Mouse (Mus musculus): ENCODE data around the gene Gm3676. TPM values are rescaled to one million over a fixed set of nuclear protein-coding genes. Genes with fewer than 3 reads are reported as not detected.

Gene Gm3676
- total and polyA plus RNA-seq, 2 experiments from 2014 or later = not detected

Other genes with a start within 250 kb of the Gm3676 start
- gene Gm6482, start 238.2 kb downstream of the Gm3676 start, total RNA-seq (2014; rRNA removed; ENCODE audit: low replicate concordance) = not detected in 2 replicates
- gene Gm6482, start 238.2 kb downstream of the Gm3676 start, polyA plus RNA-seq (2015; fragmentation: Nextera tagmentation; extraction: Ambion mirVana) = not detected in 2 replicates
- gene Gm7954, start 193.0 kb downstream of the Gm3676 start, total RNA-seq (2014; rRNA removed; ENCODE audit: low replicate concordance) = not detected in 2 replicates
- gene Gm7954, start 193.0 kb downstream of the Gm3676 start, polyA plus RNA-seq (2015; fragmentation: Nextera tagmentation; extraction: Ambion mirVana) = not detected in 2 replicates
- gene Gm3486, start 157.0 kb downstream of the Gm3676 start, total RNA-seq (2014; rRNA removed; ENCODE audit: low replicate concordance) = not detected in 2 replicates
- not detected in 2 replicates for gene Gm3486, start 157.0 kb downstream of the Gm3676 start, polyA plus RNA-seq (2015; fragmentation: Nextera tagmentation; extraction: Ambion mirVana)
- not detected in 2 replicates for gene Gm7970, start 90.9 kb downstream of the Gm3676 start, total RNA-seq (2014; rRNA removed; ENCODE audit: low replicate concordance)
- gene Gm7970, start 90.9 kb downstream of the Gm3676 start, polyA plus RNA-seq (2015; fragmentation: Nextera tagmentation; extraction: Ambion mirVana) = not detected in 2 replicates
- gene 1700049E17Rik2, start 73.3 kb downstream of the Gm3676 start, total RNA-seq (2014; rRNA removed; ENCODE audit: low replicate concordance) = not detected in 2 replicates
- not detected in 2 replicates for gene 1700049E17Rik2, start 73.3 kb downstream of the Gm3676 start, polyA plus RNA-seq (2015; fragmentation: Nextera tagmentation; extraction: Ambion mirVana)
- gene Gm3072, start 21.9 kb downstream of the Gm3676 start, total RNA-seq (2014; rRNA removed; ENCODE audit: low replicate concordance) = not detected in 2 replicates
- gene Gm3072, start 21.9 kb downstream of the Gm3676 start, polyA plus RNA-seq (2015; fragmentation: Nextera tagmentation; extraction: Ambion mirVana) = not detected in 2 replicates
- not detected in 2 replicates for gene Gm8068, start 55.4 kb upstream of the Gm3676 start, total RNA-seq (2014; rRNA removed; ENCODE audit: low replicate concordance)
- not detected in 2 replicates for gene Gm8068, start 55.4 kb upstream of the Gm3676 start, polyA plus RNA-seq (2015; fragmentation: Nextera tagmentation; extraction: Ambion mirVana)
- gene Gm7929, start 104.1 kb upstream of the Gm3676 start, total RNA-seq (2014; rRNA removed; ENCODE audit: low replicate concordance) = not detected in 2 replicates
- gene Gm7929, start 104.1 kb upstream of the Gm3676 start, polyA plus RNA-seq (2015; fragmentation: Nextera tagmentation; extraction: Ambion mirVana) = not detected in 2 replicates
- gene Gm47189, start 126.0 kb upstream of the Gm3676 start, total RNA-seq (2014; rRNA removed; ENCODE audit: low replicate concordance) = not detected in 2 replicates
- not detected in 2 replicates for gene Gm47189, start 126.0 kb upstream of the Gm3676 start, polyA plus RNA-seq (2015; fragmentation: Nextera tagmentation; extraction: Ambion mirVana)

Measured in heart, postnatal 0 days (tissue).